Mouse (Mus musculus): ENCODE results near the gene Hydin. TPM values are rescaled to one million over a fixed set of nuclear protein-coding genes. Genes with fewer than 3 reads are reported as not detected.

Hydin gene
- total and polyA plus RNA-seq, 3 experiments = 0.05 to 0.21 (median 0.10) TPM

DNA sequence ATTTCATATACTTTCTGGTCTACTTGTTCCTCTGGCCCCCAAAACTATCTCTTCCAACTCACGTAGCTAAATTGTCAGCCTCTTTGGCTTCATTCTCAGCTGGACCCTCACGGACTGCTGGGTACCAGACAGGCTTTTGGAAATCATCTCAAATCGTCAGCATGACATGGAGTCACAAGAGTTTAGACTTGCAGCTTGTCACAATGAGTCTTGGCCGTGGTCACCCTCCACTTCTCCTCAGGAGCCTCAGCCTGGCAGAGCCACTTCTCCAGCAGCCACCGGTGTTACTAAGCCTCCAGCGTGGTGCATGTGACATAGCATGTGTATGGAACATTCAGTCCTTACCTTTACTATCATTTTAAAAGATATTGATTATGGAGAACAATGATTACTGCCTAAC is 135.5 kb downstream of the Hydin start:
- WGBS = 73% methylated on average over 6 of the region's 6 CpGs
- Histone ChIP-seq H3K4me3 (no peak overlapping the region), H3K9ac (ENCODE audit: low read depth, low read length) (no peak overlapping the region), H3K79me2 (replicated peaks; ENCODE audit: control insufficient read depth, insufficient read depth, low read length) (no peaks in the 10 kb centered on the region), H3K4me1 (ENCODE audit: control insufficient read depth, insufficient read depth, low read length) (no peaks in the 10 kb centered on the region), H3K27me3 (ENCODE audit: control insufficient read depth, insufficient read depth, low read length) (no peaks in the 10 kb centered on the region), H3K27ac (no peak overlapping the region), H3K36me3 (ENCODE audit: control insufficient read depth, insufficient read depth, low read length) (no peaks in the 10 kb centered on the region)
- no peak for TF ChIP-seq CTCF (IDR thresholded peaks at IDR 0.05)
- TF ChIP-seq EP300 (IDR thresholded peaks at IDR 0.05; ENCODE audit: insufficient read depth, low read depth, low read length) = no peak
- TF ChIP-seq POLR2A (IDR thresholded peaks at IDR 0.05; ENCODE audit: insufficient read depth, low read depth, low read length) = no peak
- intact Hi-C loops (cut with DNase I) = no loop called here
- DNase-seq = no peak

- no peak for DNase-seq
- Histone ChIP-seq H3K27ac (no peak overlapping the region), H3K9ac (ENCODE audit: low read depth, low read length) (no peak overlapping the region), H3K27me3 (ENCODE audit: control insufficient read depth, insufficient read depth, low read length) (no peaks in the 10 kb centered on the region), H3K4me3 (no peak overlapping the region), H3K79me2 (replicated peaks; ENCODE audit: control insufficient read depth, insufficient read depth, low read length) (no peaks in the 10 kb centered on the region), H3K4me1 (ENCODE audit: control insufficient read depth, insufficient read depth, low read length) (no peaks in the 10 kb centered on the region), H3K36me3 (ENCODE audit: control insufficient read depth, insufficient read depth, low read length) (no peaks in the 10 kb centered on the region)
- WGBS = 64% methylated on average over 3 of the region's 3 CpGs
- intact Hi-C loops (cut with DNase I) = no loop called here
- TF ChIP-seq EP300 (IDR thresholded peaks at IDR 0.05; ENCODE audit: insufficient read depth, low read depth, low read length) = no peak
- TF ChIP-seq CTCF (IDR thresholded peaks at IDR 0.05) = no peak
- no peak for TF ChIP-seq POLR2A (IDR thresholded peaks at IDR 0.05; ENCODE audit: insufficient read depth, low read depth, low read length)
Measured at GRCm38 (mm10) chr8:110404516-110404915, 137.7 kb downstream of the Hydin start.

DNA sequence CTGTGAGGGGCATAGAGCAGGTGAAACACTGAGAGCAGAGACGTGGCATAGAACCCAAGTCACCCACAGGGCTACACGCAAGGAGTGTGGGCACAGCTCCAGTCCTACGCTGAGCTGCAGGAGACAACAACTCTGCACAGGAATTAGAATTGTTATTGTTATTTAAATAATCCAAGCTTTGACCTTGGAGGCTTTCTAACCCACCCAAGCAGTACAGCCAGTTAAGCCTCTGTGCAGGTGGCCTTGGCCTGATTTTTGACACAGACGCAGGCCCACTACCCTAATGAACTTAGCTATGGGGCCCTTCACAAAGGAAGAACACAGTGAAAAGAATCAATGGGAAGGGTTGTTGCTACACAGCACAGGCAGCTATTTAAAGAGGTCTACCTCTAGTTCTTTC is 148.3 kb downstream of the Hydin start:
- DNase-seq = no peak
- no peaks in the 10 kb centered on the region for H3K79me2 ChIP-seq (replicated peaks; ENCODE audit: control insufficient read depth, insufficient read depth, low read length)
- H3K4me3 ChIP-seq = no peak overlapping the region
- H3K27me3 ChIP-seq (ENCODE audit: control insufficient read depth, insufficient read depth, low read length) = no peaks in the 10 kb centered on the region
- intact Hi-C loops (cut with DNase I) = no loop called here
- H3K27ac ChIP-seq = no peak overlapping the region
- no peaks in the 10 kb centered on the region for H3K36me3 ChIP-seq (ENCODE audit: control insufficient read depth, insufficient read depth, low read length)
- no peak for TF ChIP-seq EP300 (IDR thresholded peaks at IDR 0.05; ENCODE audit: insufficient read depth, low read depth, low read length)
- no peak for TF ChIP-seq CTCF (IDR thresholded peaks at IDR 0.05)
- TF ChIP-seq POLR2A (IDR thresholded peaks at IDR 0.05; ENCODE audit: insufficient read depth, low read depth, low read length) = no peak
- H3K9ac ChIP-seq (ENCODE audit: low read depth, low read length) = no peak overlapping the region
- WGBS = 88% methylated on average over 4 of the region's 4 CpGs
- no peaks in the 10 kb centered on the region for H3K4me1 ChIP-seq (ENCODE audit: control insufficient read depth, insufficient read depth, low read length)

GRCm38 (mm10) chr8:110416931-110417330 is 150.2 kb downstream of the Hydin start:
- DNase-seq = no peak
- Histone ChIP-seq H3K4me3 (no peak overlapping the region), H3K27ac (no peak overlapping the region), H3K36me3 (ENCODE audit: control insufficient read depth, insufficient read depth, low read length) (no peaks in the 10 kb centered on the region), H3K27me3 (ENCODE audit: control insufficient read depth, insufficient read depth, low read length) (no peaks in the 10 kb centered on the region), H3K4me1 (ENCODE audit: control insufficient read depth, insufficient read depth, low read length) (no peaks in the 10 kb centered on the region), H3K9ac (ENCODE audit: low read depth, low read length) (no peak overlapping the region), H3K79me2 (replicated peaks; ENCODE audit: control insufficient read depth, insufficient read depth, low read length) (no peaks in the 10 kb centered on the region)
- no peak for TF ChIP-seq CTCF (IDR thresholded peaks at IDR 0.05)
- no peak for TF ChIP-seq EP300 (IDR thresholded peaks at IDR 0.05; ENCODE audit: insufficient read depth, low read depth, low read length)
- WGBS = 86% methylated on average over 3 of the region's 3 CpGs
- intact Hi-C loops (cut with DNase I) = no loop called here

- intact Hi-C loops (cut with DNase I) = no loop called here
- DNase-seq = no peak
- Histone ChIP-seq H3K27me3 (ENCODE audit: control insufficient read depth, insufficient read depth, low read length) (no peaks in the 10 kb centered on the region), H3K27ac (no peak overlapping the region), H3K4me1 (ENCODE audit: control insufficient read depth, insufficient read depth, low read length) (no peaks in the 10 kb centered on the region), H3K4me3 (no peak overlapping the region), H3K79me2 (replicated peaks; ENCODE audit: control insufficient read depth, insufficient read depth, low read length) (no peaks in the 10 kb centered on the region), H3K9ac (ENCODE audit: low read depth, low read length) (no peak overlapping the region), H3K36me3 (ENCODE audit: control insufficient read depth, insufficient read depth, low read length) (no peaks in the 10 kb centered on the region)
- 92% methylated on average over 7 of the region's 7 CpGs for WGBS
- TF ChIP-seq POLR2A (IDR thresholded peaks at IDR 0.05; ENCODE audit: insufficient read depth, low read depth, low read length) (no peak), CTCF (IDR thresholded peaks at IDR 0.05) (no peak), EP300 (IDR thresholded peaks at IDR 0.05; ENCODE audit: insufficient read depth, low read depth, low read length) (no peak)
Measured at GRCm38 (mm10) chr8:110417801-110418200, 151.0 kb downstream of the Hydin start.

GRCm38 (mm10) chr8:110419711-110420110 is 152.9 kb downstream of the Hydin start:
- no peaks in the 10 kb centered on the region for H3K4me1 ChIP-seq (ENCODE audit: control insufficient read depth, insufficient read depth, low read length)
- H3K36me3 ChIP-seq (ENCODE audit: control insufficient read depth, insufficient read depth, low read length) = no peaks in the 10 kb centered on the region
- H3K27me3 ChIP-seq (ENCODE audit: control insufficient read depth, insufficient read depth, low read length) = no peaks in the 10 kb centered on the region
- no peak for DNase-seq
- TF ChIP-seq CTCF (IDR thresholded peaks at IDR 0.05) = no peak
- no peak for TF ChIP-seq EP300 (IDR thresholded peaks at IDR 0.05; ENCODE audit: insufficient read depth, low read depth, low read length)
- no peak for TF ChIP-seq POLR2A (IDR thresholded peaks at IDR 0.05; ENCODE audit: insufficient read depth, low read depth, low read length)
- no peak overlapping the region for H3K4me3 ChIP-seq
- intact Hi-C loops (cut with DNase I) = no loop called here
- 41% methylated on average over 5 of the region's 5 CpGs for WGBS
- no peak overlapping the region for H3K9ac ChIP-seq (ENCODE audit: low read depth, low read length)
- no peak overlapping the region for H3K27ac ChIP-seq
- H3K79me2 ChIP-seq (replicated peaks; ENCODE audit: control insufficient read depth, insufficient read depth, low read length) = no peaks in the 10 kb centered on the region
